Mouse (Mus musculus) lung, postnatal 0 days (tissue): ENCODE results near the gene Gm37240.

Source experiments
- CTCF ChIP-seq: IDR thresholded peaks from 2 replicates; pipeline ENCODE4 v1.5.1; 2016; ENCODE audit warnings: antibody characterized with exemption, mild to moderate bottlenecking
- EP300 ChIP-seq: IDR thresholded peaks from 2 replicates; pipeline ENCODE4 v1.6.1; 2016; ENCODE audit warnings: antibody characterized with exemption, mild to moderate bottlenecking, control low read depth

GRCm38 (mm10) chr3:84867991-84868390 lies 1019.3 kb downstream of the Gm37240 start:
- TF ChIP-seq CTCF (no peak), EP300 (no peak)
